Mouse (Mus musculus) embryonic facial prominence, embryonic 10.5 days (tissue): ENCODE measurements at regions not wholly inside any gene's neighbourhood (a gene's known extent, or its start where the extent isn't known, plus 50 kb on each side); places are given as distances from the start of the nearest gene placed in this dataset.

Source experiments
- DNase-seq: peaks from one replicate; pipeline ENCODE4 v3.0.0-alpha.2; 2017; ENCODE audit warnings: low spot score
- H3K27ac ChIP-seq: fragments of 300-500 bp; sonication (generic); replicated peaks from 2 replicates; pipeline ENCODE4 v1.5.1; 2016; ENCODE audit warnings: mild to moderate bottlenecking
- H3K27me3 ChIP-seq: fragments of 300-500 bp; sonication (generic); replicated peaks from 2 replicates; pipeline ENCODE4 v1.6.1; 2016; ENCODE audit warnings: low read depth, mild to moderate bottlenecking; ENCODE audit not compliant: poor library complexity, severe bottlenecking
- H3K36me3 ChIP-seq: fragments of 300-500 bp; sonication (generic); replicated peaks from 2 replicates; pipeline ENCODE4 v1.6.1; 2016; ENCODE audit warnings: mild to moderate bottlenecking, moderate library complexity
- H3K4me1 ChIP-seq: fragments of 300-500 bp; sonication (generic); 2 replicates; pipeline ENCODE4 v1.6.1; 2016
- H3K4me3 ChIP-seq: fragments of 300-500 bp; sonication (generic); 2 replicates; pipeline ENCODE4 v1.5.1; 2016; ENCODE audit warnings: mild to moderate bottlenecking, moderate library complexity
- H3K9me3 ChIP-seq: fragments of 300-500 bp; sonication (generic); 2 replicates; pipeline ENCODE4 v1.6.1; 2016; ENCODE audit warnings: mild to moderate bottlenecking
- WGBS: fragments of 180-500 bp; shearing (Covaris S2); methylation state at CpG from one replicate; pipeline ENCODE4 v1.1.7; 2016; 5-methylcytosine and 5-hydroxymethylcytosine counted together

DNA sequence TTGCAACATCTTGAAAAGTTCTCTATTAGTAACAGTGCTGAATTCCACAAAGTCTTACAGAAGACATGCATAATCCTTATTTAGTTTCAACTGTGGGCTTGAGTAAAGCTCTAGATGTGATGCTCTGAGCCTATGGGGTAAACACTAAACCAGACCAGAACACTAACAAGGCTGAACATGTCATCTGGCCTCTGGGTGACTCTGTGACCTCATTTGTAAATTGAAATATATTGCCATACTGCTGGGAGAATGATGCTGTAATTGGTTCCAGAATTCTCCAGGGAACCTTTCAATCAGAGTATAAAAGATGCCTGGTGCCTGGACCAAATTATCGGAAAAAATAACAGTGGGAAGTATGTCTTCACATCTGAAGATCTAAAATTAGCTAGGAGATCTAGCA lies 309.9 kb upstream of the Megf9 start:
- H3K27me3 ChIP-seq = no peaks in the 10 kb centered on the region
- no peaks in the 10 kb centered on the region for H3K36me3 ChIP-seq
- 42% methylated on average over 1 of the region's 1 CpGs for WGBS
- H3K27ac ChIP-seq = no peak overlapping the region
- no peaks in the 10 kb centered on the region for H3K9me3 ChIP-seq
- peaks cover 5% of the 10 kb centered on the region for H3K4me1 ChIP-seq
- no peak for DNase-seq
- no peak overlapping the region for H3K4me3 ChIP-seq

DNA sequence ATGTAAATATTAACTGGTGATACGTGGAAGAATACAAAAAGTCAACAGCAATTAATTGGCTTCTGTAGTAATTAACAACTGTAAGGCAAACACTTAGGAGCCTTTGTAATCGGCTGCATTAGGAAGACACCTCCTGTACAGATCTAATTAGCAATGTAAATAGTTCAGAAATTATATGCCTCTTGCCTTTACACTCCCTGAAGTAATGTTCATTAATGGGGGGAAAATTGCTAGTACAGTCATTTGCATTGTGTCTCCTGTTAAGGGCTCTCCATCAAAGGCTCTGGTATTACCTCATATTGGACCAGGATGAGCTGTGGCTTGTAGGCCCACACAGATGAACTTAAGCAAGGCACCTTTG lies 276.1 kb upstream of the Megf9 start:
- 73% methylated on average over 2 of the region's 2 CpGs for WGBS
- H3K9me3 ChIP-seq = 0 out of 2 replicates have a peak, but pooled peaks cover 3% of the 10 kb centered on the region
- no peaks in the 10 kb centered on the region for H3K36me3 ChIP-seq
- H3K27me3 ChIP-seq = no peaks in the 10 kb centered on the region
- H3K4me3 ChIP-seq = no peak overlapping the region
- no peak overlapping the region for H3K27ac ChIP-seq
- no peak for DNase-seq
- H3K4me1 ChIP-seq = no peaks in the 10 kb centered on the region

DNA sequence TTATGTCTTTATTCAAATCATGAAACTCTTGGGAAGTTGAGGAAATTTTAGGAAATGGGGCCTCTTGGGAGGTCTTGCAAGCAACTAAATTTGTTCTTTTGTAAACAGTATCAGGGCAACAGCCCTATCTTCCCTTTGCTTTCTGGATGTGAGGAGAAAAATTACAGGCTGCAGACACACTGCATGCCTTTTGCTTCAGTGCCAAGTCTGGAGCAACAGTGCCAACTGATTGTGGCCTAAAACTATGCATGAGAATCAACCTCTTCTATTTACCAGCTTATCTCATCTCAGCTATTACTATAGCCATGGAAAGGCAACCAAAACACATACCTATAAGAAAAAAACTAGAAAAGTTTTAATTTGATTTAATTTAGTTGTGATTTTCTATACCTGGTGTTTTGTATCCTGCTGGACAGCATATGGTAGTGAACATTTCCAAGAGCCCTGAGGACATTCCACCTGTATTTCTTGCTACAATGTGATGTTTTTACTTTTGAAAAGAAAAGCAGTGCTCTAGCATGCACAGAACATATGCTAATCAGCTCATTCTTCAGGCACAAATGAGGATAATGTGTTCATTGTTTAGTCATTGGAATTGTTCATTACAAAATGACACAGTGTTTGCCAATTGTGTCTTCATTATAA lies 275.6 kb upstream of the Megf9 start:
- H3K27me3 ChIP-seq = no peaks in the 10 kb centered on the region
- H3K27ac ChIP-seq = no peak overlapping the region
- DNase-seq = no peak
- H3K36me3 ChIP-seq = no peaks in the 10 kb centered on the region
- no peak overlapping the region for H3K4me3 ChIP-seq
- no peaks in the 10 kb centered on the region for H3K4me1 ChIP-seq
- H3K9me3 ChIP-seq = 0 out of 2 replicates have a peak, but pooled peaks cover 3% of the 10 kb centered on the region

DNA sequence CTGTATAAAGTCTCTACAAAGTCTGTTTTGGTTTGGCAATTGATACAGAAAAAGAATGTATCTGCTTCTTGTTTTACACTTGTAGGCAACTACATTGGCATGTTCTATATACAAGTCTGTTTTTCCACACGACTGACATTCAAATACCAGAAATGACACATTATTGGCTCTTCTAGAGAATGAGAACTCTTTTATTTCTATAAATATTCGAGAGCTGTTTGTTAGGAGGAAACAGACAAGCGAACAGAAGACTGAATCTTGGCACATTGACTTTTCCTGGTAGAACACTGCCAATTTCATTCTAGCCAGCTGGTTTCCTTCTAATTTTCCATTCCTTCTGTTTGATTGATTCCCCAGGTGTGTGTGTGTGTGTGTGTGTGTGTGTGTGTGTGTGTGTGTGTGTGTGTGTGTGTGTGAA lies 270.1 kb upstream of the Megf9 start:
- 91% methylated on average over 3 of the region's 3 CpGs for WGBS
- Histone ChIP-seq H3K9me3 (no peaks in the 10 kb centered on the region), H3K4me3 (no peak overlapping the region), H3K27ac (no peak overlapping the region), H3K36me3 (no peaks in the 10 kb centered on the region), H3K4me1 (no peaks in the 10 kb centered on the region), H3K27me3 (no peaks in the 10 kb centered on the region)
- no peak for DNase-seq

DNA sequence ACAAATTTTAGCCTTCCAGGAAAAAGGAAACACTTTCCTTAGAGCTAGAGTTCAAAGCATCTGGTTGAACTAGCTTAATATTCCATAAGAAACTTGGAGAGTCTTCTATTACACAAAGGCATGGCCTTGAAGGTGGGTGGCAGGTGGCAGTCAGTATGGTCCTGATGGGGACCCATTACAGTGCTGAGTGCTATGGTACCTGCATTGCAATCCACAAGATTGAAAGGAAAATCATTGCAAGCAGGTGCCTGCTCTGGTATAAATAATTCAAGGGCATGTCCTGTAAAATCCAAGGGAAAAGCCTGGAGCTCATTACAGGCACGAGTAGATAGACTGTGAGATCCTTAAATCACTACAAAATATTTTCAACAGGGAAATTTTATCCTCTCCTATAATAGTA lies 263.7 kb upstream of the Megf9 start:
- H3K4me1 ChIP-seq = no peaks in the 10 kb centered on the region
- no peak overlapping the region for H3K4me3 ChIP-seq
- 58% methylated on average over 1 of the region's 1 CpGs for WGBS
- H3K9me3 ChIP-seq = no peaks in the 10 kb centered on the region
- H3K27me3 ChIP-seq = no peaks in the 10 kb centered on the region
- no peaks in the 10 kb centered on the region for H3K36me3 ChIP-seq
- DNase-seq = no peak
- no peak overlapping the region for H3K27ac ChIP-seq

DNA sequence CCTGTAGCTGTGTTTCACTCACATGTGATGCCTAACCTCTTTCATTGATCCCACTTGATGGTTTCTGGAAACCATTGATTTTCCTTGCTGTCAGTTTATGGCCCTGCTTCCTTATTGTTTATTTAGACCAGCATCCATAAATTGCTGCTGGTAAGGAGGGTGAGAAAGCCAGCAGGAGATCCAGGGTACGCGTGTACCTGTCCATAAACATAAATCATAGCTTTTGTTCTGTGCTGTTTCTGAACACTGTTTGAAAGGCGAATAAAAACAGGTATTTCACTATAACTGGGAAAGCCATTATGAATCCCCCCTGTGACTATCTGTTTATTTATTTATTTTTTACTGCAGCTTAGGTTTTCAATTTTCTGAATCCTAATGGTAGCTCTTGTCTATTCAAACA lies 263.1 kb upstream of the Megf9 start:
- Histone ChIP-seq H3K27ac (no peak overlapping the region), H3K4me3 (no peak overlapping the region)
- WGBS = 90% methylated on average over 3 of the region's 3 CpGs

DNA sequence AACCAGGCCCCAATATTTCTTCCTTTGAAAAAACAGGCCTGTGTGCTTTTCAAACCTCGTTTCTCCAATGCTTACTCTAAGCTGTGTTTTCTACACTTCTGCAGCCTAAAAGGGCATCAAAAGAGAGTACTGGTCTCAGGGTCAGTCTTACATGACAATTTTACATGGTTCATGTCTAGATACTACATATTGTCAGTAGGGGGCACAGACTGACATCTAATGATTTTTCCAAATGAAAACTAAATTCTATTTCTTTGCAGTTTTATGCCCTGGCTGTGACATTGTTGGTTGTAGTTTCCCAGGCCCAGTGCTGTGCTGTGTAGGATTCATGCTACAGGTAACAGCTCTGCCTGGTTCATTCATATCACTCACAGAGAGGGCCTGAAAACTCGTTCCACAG lies 248.7 kb upstream of the Megf9 start:
- WGBS = 79% methylated on average over 2 of the region's 2 CpGs
- H3K4me3 ChIP-seq = no peak overlapping the region
- H3K27me3 ChIP-seq = no peaks in the 10 kb centered on the region
- DNase-seq = no peak
- no peaks in the 10 kb centered on the region for H3K9me3 ChIP-seq
- 0 out of 2 replicates have a peak, but pooled peaks cover 4% of the 10 kb centered on the region for H3K4me1 ChIP-seq
- H3K36me3 ChIP-seq = no peaks in the 10 kb centered on the region
- H3K27ac ChIP-seq = no peak overlapping the region

More for the DNA sequence above, 263.1 kb upstream of the Megf9 start:
- H3K27me3 ChIP-seq = no peaks in the 10 kb centered on the region
- H3K9me3 ChIP-seq = no peaks in the 10 kb centered on the region
- H3K4me1 ChIP-seq = no peaks in the 10 kb centered on the region
- H3K36me3 ChIP-seq = no peaks in the 10 kb centered on the region
- DNase-seq = no peak

DNA sequence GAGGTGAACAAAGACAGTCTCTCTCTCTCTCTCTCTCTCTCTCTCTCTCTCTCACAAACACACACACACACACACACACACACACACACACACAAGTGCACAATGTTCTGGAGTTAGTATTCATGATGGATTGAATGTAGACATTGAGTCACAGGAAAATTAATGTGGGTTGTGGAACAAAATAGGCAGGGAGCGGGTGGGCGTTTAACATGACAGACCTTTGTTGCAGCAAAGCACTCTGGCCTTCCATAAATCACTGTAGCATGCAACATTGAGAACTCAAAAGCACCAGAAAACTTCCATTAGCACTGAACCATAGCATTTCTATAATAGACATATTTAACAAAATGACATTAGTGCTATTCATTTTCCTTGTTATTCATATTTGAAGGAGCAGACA lies 246.8 kb upstream of the Megf9 start:
- H3K9me3 ChIP-seq = no peaks in the 10 kb centered on the region
- no peaks in the 10 kb centered on the region for H3K36me3 ChIP-seq
- 0 out of 2 replicates have a peak, but pooled peaks cover 4% of the 10 kb centered on the region for H3K4me1 ChIP-seq
- no peak overlapping the region for H3K27ac ChIP-seq
- DNase-seq = no peak
- 85% methylated on average over 2 of the region's 2 CpGs for WGBS
- H3K27me3 ChIP-seq = no peaks in the 10 kb centered on the region
- H3K4me3 ChIP-seq = no peak overlapping the region

DNA sequence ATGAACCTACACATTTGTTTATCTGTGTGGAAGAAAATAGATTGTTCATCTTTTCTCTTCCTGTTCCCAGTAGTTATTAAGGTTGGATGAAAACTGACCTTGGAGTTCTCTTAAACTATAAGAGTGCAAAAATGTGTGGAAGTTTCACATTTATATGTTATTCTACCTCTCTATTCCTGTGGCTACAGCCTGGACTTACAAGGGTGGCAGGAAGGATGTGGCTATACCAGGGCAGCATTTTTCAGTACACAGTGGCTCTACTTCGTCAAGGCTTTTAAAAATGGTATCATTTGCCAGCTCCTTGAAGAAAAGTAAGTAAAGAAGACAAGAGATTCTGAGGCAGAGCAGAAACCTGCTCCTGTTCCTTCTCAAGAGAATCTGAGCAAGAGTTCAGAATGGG lies 241.5 kb upstream of the Megf9 start:
- WGBS = 92% methylated on average over 1 of the region's 1 CpGs
- no peaks in the 10 kb centered on the region for H3K36me3 ChIP-seq
- no peaks in the 10 kb centered on the region for H3K4me1 ChIP-seq
- DNase-seq = no peak
- no peaks in the 10 kb centered on the region for H3K27me3 ChIP-seq
- no peaks in the 10 kb centered on the region for H3K9me3 ChIP-seq
- no peak overlapping the region for H3K4me3 ChIP-seq
- no peak overlapping the region for H3K27ac ChIP-seq

DNA sequence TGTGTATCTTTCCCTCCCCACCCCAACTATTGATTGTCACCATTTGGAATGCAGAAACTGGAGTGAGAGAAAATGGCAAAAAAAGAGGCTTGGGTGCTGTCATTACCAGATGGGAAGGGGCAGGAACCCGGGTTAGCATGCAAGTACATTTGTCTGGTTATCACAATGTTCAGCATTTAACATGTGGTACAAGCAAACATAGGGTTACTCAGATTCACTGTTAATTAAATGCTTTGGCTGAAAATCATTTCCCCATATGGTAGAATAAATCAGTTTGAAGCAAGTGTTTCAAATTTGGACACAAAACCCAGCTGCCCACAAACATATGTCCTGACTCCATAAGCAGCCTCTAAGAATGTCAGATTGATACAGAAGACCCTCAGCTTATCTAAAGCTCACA lies 208.6 kb upstream of the Megf9 start:
- no peaks in the 10 kb centered on the region for H3K27me3 ChIP-seq
- H3K36me3 ChIP-seq = no peaks in the 10 kb centered on the region
- H3K27ac ChIP-seq = no peak overlapping the region
- WGBS = 80% methylated on average over 1 of the region's 1 CpGs
- no peak for DNase-seq
- H3K4me1 ChIP-seq = peaks cover 14% of the 10 kb centered on the region
- no peak overlapping the region for H3K4me3 ChIP-seq
- H3K9me3 ChIP-seq = no peaks in the 10 kb centered on the region

DNA sequence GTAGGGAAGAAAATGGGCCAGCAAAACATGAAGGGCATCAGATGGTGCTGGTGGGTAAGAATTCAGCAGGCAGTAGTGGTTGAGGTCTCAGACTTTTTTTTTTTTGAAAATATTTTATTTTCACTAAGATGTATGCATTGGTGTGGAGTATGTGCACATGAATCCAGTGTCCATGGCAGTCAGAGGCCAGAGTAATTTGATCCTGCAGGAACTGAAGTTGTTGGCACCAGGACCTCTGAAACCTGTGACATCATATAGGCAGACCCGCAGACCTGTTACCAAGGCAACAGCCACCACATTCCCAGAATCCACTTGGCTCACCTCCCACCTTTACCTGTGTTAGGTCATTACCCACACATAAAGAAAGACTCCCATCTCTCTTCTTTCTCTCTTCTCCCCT lies 207.2 kb upstream of the Megf9 start:
- Histone ChIP-seq H3K27me3 (no peaks in the 10 kb centered on the region), H3K9me3 (no peaks in the 10 kb centered on the region), H3K27ac (no peak overlapping the region), H3K4me1 (peaks cover 14% of the 10 kb centered on the region), H3K36me3 (no peaks in the 10 kb centered on the region), H3K4me3 (no peak overlapping the region)
- peak; percentile 44 for DNase-seq
- WGBS = 26% methylated on average over 1 of the region's 1 CpGs

DNA sequence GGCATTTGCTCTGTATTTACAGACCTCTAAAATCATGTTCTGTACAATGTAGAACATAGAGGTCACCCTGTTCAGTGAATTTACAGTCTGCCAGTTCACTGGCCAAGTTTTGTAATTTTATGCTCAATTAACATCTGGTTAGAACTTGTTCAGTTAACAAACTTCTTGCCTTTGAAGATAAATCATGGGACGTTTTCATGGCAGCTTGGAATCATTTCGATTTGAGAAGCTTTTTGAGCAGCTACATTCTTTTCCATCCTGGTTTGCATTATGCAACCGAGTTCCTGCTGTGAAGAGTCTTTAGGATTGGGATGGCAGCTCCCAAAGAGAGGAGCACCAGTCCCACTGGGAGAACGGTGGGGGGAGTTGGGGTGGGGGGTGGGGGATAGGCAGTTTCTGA lies 206.3 kb upstream of the Megf9 start:
- WGBS = 13% methylated on average over 4 of the region's 4 CpGs
- DNase-seq = peak; percentile 22
- Histone ChIP-seq H3K27me3 (no peaks in the 10 kb centered on the region), H3K36me3 (no peaks in the 10 kb centered on the region), H3K4me1 (peaks cover 14% of the 10 kb centered on the region), H3K27ac (peak overlapping the region; percentile 19; the same call in 1 of the 2 replicates), H3K4me3 (no peak overlapping the region), H3K9me3 (no peaks in the 10 kb centered on the region)

DNA sequence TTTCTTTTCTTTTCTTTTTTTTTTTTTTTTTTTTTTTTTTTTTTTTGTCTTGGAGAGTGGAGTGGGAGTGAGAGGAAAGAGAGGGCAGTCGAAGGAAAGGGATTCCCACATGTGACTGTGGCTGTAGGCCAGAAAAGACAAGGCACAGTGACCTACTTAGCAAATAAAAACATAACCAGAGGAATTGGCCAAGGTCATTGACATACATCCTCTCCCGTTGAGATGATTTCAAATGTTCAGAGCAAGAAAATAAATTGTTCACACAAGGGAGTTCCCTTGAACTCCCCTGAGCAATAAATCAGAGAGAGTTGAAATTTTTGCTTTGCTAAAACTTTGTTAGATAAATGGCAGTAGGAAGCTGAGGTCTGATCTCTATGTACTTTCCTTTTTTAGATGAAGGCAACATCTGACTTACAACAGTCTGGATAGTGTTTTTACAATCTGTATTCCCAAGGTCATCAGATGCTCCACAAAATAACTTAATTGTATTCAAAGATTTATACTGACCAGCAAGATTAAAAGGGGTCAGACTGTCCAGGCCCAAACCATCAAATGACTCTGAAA lies 174.4 kb upstream of the Megf9 start:
- Histone ChIP-seq H3K9me3 (no peaks in the 10 kb centered on the region), H3K27me3 (no peaks in the 10 kb centered on the region), H3K4me3 (no peak overlapping the region), H3K27ac (no peak overlapping the region), H3K36me3 (no peaks in the 10 kb centered on the region), H3K4me1 (no peaks in the 10 kb centered on the region)
- WGBS = 72% methylated on average over 2 of the region's 2 CpGs
- DNase-seq = no peak
